Mouse (Mus musculus) embryonic facial prominence, embryonic 11.5 days (tissue): ENCODE data around the gene St8sia6. TPM values are rescaled to one million over a fixed set of nuclear protein-coding genes. Genes with fewer than 3 reads are reported as not detected.
A peak's percentile ranks its signal among the peaks of the same experiment; 100 is the strongest.
"Not testable (repeated sequence)": the region's sequence is repeated elsewhere in the genome, so short reads cannot be mapped to it uniquely, and the experiment has no call there.

Source experiments
- ATAC-seq: fragments of 200-750 bp; cut with Nextera tagmentation; replicated peaks from 2 replicates; pipeline ENCODE4 v1.8.0; 2017; ENCODE audit warnings: low read depth; ENCODE audit not compliant: insufficient number of reproducible peaks, low FRiP score, low TSS enrichment
- DNase-seq: peaks from one replicate; pipeline ENCODE4 v3.0.0-alpha.2; 2015; ENCODE audit warnings: low spot score
- H3K27ac ChIP-seq: fragments of 300-500 bp; sonication (generic); replicated peaks from 2 replicates; pipeline ENCODE4 v1.5.1; 2014; ENCODE audit warnings: mild to moderate bottlenecking, low read depth, low read length, control low read depth
- H3K27me3 ChIP-seq: fragments of 300-500 bp; sonication (generic); 2 replicates; pipeline ENCODE4 v1.6.1; 2014; ENCODE audit warnings: mild to moderate bottlenecking, low read length, moderate library complexity, mixed read lengths; ENCODE audit not compliant: control insufficient read depth, insufficient read depth
- H3K36me3 ChIP-seq: fragments of 300-500 bp; sonication (generic); replicated peaks from 2 replicates; pipeline ENCODE4 v1.6.1; 2014; ENCODE audit warnings: low read depth, mild to moderate bottlenecking, low read length, moderate library complexity, mixed read lengths; ENCODE audit not compliant: control insufficient read depth, insufficient read depth
- H3K4me1 ChIP-seq: fragments of 300-500 bp; sonication (generic); 2 replicates; pipeline ENCODE4 v1.6.1; 2014; ENCODE audit warnings: low read length, mixed read lengths; ENCODE audit not compliant: control insufficient read depth, insufficient read depth
- H3K4me2 ChIP-seq: fragments of 300-500 bp; sonication (generic); 2 replicates; pipeline ENCODE4 v1.6.1; 2014; ENCODE audit warnings: low read depth, mild to moderate bottlenecking, control low read depth, low read length, moderate library complexity
- H3K4me3 ChIP-seq: fragments of 300-500 bp; sonication (generic); 2 replicates; pipeline ENCODE4 v1.5.1; 2014; ENCODE audit warnings: low read depth, low read length, control low read depth
- H3K9ac ChIP-seq: fragments of 300-500 bp; sonication (generic); replicated peaks from 2 replicates; pipeline ENCODE4 v1.6.1; 2014; ENCODE audit warnings: mild to moderate bottlenecking, control low read depth, low read length
- H3K9me3 ChIP-seq: fragments of 300-500 bp; sonication (generic); replicated peaks from 2 replicates; pipeline ENCODE4 v1.6.1; 2016; ENCODE audit warnings: mild to moderate bottlenecking, low read length, inconsistent platforms, mixed read lengths; ENCODE audit not compliant: control insufficient read depth
- WGBS: fragments of 180-500 bp; shearing (Covaris S2); extraction: QIAGEN DNeasy Blood & Tissue Kit; methylation state at CpG from one replicate; pipeline ENCODE4 v1.1.7; 2014; 5-methylcytosine and 5-hydroxymethylcytosine counted together
- polyA plus RNA-seq: library from polyadenylated mRNA; unstranded; fragments of >200 nt; fragmentation: Nextera tagmentation; extraction: Ambion mirVana; gene quantifications from 2 replicates; pipeline ENCODE4 v1.2.1, GENCODE M21; 2014

St8sia6 gene
- polyA plus RNA-seq, 1 experiment from 2014 or later = 1.6 TPM

DNA sequence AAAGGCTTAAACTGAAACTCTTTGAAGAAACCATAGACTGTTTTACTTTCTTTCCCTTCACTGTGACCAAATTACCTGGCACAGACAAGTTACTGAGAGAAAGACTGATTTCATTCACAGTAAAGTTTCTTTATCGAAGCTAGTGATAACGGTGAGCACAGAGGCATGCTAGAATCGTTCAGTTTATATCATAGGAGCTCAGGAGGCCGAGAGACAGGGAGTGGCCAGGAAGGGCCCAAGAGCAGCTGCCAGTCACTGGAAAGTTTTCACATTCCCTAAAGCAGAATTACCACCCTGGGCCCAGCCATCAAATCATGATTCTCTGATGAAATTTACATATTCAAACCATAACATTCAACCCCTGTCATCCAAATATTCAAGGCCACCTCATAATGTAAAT, 109.5 kb downstream of the St8sia6 start:
- H3K27me3 ChIP-seq = no peaks in the 10 kb centered on the region

GRCm38 (mm10) chr2:13683205-13683570, 110.7 kb downstream of the St8sia6 start:
- H3K4me2 ChIP-seq = no peak overlapping the region
- H3K27me3 ChIP-seq = no peaks in the 10 kb centered on the region
- DNase-seq (no peak), ATAC-seq (no peak)
- H3K9me3 ChIP-seq = no peaks in the 10 kb centered on the region
- no peak overlapping the region for H3K9ac ChIP-seq
- 75% methylated on average over 2 of the region's 2 CpGs for WGBS
- H3K27ac ChIP-seq = no peak overlapping the region
- no peak overlapping the region for H3K4me3 ChIP-seq
- no peaks in the 10 kb centered on the region for H3K36me3 ChIP-seq
- no peaks in the 10 kb centered on the region for H3K4me1 ChIP-seq

More for the DNA sequence above, 109.5 kb downstream of the St8sia6 start:
- no peaks in the 10 kb centered on the region for H3K4me1 ChIP-seq
- H3K9ac ChIP-seq = no peak overlapping the region
- no peaks in the 10 kb centered on the region for H3K9me3 ChIP-seq
- no peak overlapping the region for H3K4me2 ChIP-seq
- no peak for DNase-seq
- no peak overlapping the region for H3K4me3 ChIP-seq
- no peak overlapping the region for H3K27ac ChIP-seq
- 86% methylated on average over 4 of the region's 4 CpGs for WGBS
- H3K36me3 ChIP-seq = no peaks in the 10 kb centered on the region
- ATAC-seq = no peak

DNA sequence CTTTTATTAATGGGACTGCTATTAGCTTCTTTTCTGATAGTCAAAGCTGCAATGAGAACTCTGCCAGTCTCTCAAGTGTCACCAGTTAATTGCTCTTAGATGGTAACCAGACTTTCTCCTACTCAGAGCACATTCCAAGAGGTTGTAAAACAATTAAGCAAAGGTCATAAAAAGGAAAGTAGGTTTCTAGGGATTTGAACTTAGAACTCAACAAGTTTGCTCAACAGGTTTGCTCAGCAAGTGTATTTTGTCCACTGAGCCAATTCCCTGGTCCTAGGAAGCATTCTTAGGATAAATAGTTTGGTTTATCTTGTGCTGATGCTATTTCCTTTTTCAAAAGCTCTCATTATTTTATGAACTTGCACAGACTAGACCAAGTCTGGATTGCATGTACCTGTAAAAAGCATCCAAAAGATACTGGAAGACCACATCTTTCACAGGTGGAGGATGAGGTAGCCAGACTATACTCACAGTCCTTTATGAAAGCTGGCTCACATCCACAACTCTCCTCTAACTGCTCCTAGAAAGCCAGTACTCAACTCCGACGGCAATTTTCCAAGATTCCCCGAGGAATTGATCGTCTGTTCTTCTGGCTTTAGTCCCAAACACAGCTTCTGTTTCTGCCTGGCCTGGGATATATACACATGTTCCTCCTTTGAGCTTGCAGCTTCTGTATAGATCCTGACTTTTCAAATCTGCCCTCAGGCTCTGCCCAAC, 111.2 kb downstream of the St8sia6 start:
- Histone ChIP-seq H3K36me3 (no peaks in the 10 kb centered on the region), H3K4me1 (no peaks in the 10 kb centered on the region), H3K4me2 (no peak overlapping the region), H3K9ac (no peak overlapping the region), H3K27ac (no peak overlapping the region), H3K4me3 (no peak overlapping the region), H3K27me3 (no peaks in the 10 kb centered on the region), H3K9me3 (no peaks in the 10 kb centered on the region)
- ATAC-seq (no peak), DNase-seq (no peak)
- WGBS = 65% methylated on average over 4 of the region's 4 CpGs

DNA sequence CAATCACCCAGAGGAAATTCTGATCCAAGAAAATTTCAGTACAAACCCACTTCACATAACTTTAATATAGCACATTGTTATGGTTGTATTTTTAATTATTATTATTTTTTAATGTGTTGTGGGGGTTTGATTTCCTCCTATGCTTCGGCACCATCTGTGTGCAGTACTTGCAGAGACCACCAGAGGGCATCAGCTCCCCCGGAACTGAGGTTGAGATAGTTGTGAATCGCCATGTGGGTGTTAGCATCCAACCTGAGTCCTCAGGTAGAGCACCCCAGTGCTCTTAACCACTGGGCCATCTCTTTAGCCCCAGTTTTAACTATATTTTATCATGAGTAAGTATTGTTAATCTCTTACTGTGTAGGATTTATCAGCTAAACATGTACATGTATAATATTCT, 120.9 kb downstream of the St8sia6 start:
- Histone ChIP-seq H3K9me3 (no peaks in the 10 kb centered on the region), H3K27ac (no peak overlapping the region), H3K9ac (no peak overlapping the region), H3K4me3 (no peak overlapping the region), H3K4me1 (no peaks in the 10 kb centered on the region), H3K27me3 (no peaks in the 10 kb centered on the region), H3K36me3 (no peaks in the 10 kb centered on the region), H3K4me2 (no peak overlapping the region)
- WGBS = 66% methylated on average over 3 of the region's 3 CpGs
- DNase-seq (peak; percentile 14), ATAC-seq (no peak)

GRCm38 (mm10) chr2:13672426-13672825, 121.4 kb downstream of the St8sia6 start:
- no peak overlapping the region for H3K4me3 ChIP-seq
- WGBS = 80% methylated on average over 12 of the region's 12 CpGs
- no peak overlapping the region for H3K27ac ChIP-seq
- H3K27me3 ChIP-seq = no peaks in the 10 kb centered on the region
- H3K4me1 ChIP-seq = no peaks in the 10 kb centered on the region
- H3K4me2 ChIP-seq = no peak overlapping the region
- ATAC-seq (no peak), DNase-seq (no peak)
- H3K9ac ChIP-seq = no peak overlapping the region
- H3K9me3 ChIP-seq = no peaks in the 10 kb centered on the region
- no peaks in the 10 kb centered on the region for H3K36me3 ChIP-seq

DNA sequence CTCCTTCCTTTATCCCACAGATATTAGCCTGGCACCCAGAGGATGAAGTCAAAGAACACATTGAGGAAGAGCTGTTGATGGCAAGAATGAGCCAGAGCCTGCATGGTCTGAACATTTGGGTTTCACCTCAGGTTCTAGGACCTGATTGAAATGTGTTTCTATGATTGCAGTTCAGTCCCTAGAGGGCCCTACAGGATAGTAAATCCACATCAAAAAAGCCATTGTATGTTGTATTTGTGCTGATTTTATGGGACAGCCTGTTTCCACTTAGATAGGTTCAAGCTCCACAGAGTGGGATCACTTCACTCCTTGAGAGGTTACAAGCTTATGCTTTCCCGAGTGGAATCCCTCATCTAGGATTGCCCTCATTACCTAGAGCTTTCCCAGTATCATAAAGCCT, 159.0 kb downstream of the St8sia6 start:
- no peak overlapping the region for H3K27ac ChIP-seq
- no peak overlapping the region for H3K4me3 ChIP-seq
- no peaks in the 10 kb centered on the region for H3K9me3 ChIP-seq
- no peak overlapping the region for H3K9ac ChIP-seq
- peak; percentile 2 for DNase-seq
- H3K36me3 ChIP-seq = no peaks in the 10 kb centered on the region
- no peak for ATAC-seq
- no peaks in the 10 kb centered on the region for H3K27me3 ChIP-seq
- no peaks in the 10 kb centered on the region for H3K4me1 ChIP-seq
- 58% methylated on average over 1 of the region's 1 CpGs for WGBS
- no peak overlapping the region for H3K4me2 ChIP-seq

- DNase-seq (no peak), ATAC-seq (no peak; the same call in 1 of the 2 replicates)
- Histone ChIP-seq H3K27ac (no peak overlapping the region), H3K36me3 (no peaks in the 10 kb centered on the region), H3K4me3 (no peak overlapping the region), H3K9me3 (no peaks in the 10 kb centered on the region), H3K9ac (no peak overlapping the region), H3K4me2 (no peak overlapping the region), H3K27me3 (no peaks in the 10 kb centered on the region), H3K4me1 (no peaks in the 10 kb centered on the region)
- 71% methylated on average over 7 of the region's 7 CpGs for WGBS
Observed at GRCm38 (mm10) chr2:13630136-13630832, 163.6 kb downstream of the St8sia6 start.

DNA sequence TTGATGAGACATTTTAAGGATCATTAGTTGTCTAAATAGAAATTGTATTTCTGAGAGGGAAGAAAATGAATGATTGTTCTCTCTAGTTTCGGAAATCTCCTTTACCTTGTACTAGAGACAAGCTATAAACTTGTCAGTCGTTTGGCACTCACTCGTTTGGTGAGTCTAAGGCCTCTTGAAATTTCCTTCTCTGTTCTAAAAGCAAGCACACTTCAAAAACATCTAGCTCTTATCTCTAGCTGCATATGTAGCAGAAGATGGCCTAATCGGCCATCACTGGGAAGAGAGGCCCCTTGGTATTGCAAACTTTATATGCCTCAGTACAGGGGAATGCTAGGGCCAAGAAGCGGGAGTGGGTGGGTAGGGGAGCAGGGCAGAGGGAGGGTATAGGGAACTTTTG, 190.2 kb downstream of the St8sia6 start:
- not testable (repeated sequence) for H3K4me2 ChIP-seq, H3K9ac ChIP-seq, H3K4me1 ChIP-seq, H3K36me3 ChIP-seq, H3K4me3 ChIP-seq, H3K27ac ChIP-seq, DNase-seq, H3K27me3 ChIP-seq, H3K9me3 ChIP-seq, ATAC-seq
- 77% methylated on average over 4 of the region's 5 CpGs for WGBS
